Mouse (Mus musculus): ENCODE data around the gene Tap2. TPM values are rescaled to one million over a fixed set of nuclear protein-coding genes. Genes with fewer than 3 reads are reported as not detected.

Gene Tap2
- polyA plus RNA-seq, 1 experiment, result 103 TPM

- H3K4me1 ChIP-seq, result peaks cover 60% of the 10 kb centered on the region
- TF ChIP-seq GATA1 (IDR thresholded peaks at IDR 0.05; ENCODE audit: borderline replicate concordance, low read length), result no peak
- no peak for TF ChIP-seq FLI1 (IDR thresholded peaks at IDR 0.05; ENCODE audit: low read length)
- peaks cover 15% of the 10 kb centered on the region for H3K9me3 ChIP-seq
- no peaks in the 10 kb centered on the region for H3K27me3 ChIP-seq (replicated peaks)
- peaks cover 9% of the 10 kb centered on the region for H3K36me3 ChIP-seq (replicated peaks; ENCODE audit: low read length)
- H3K4me3 ChIP-seq (replicated peaks), result no peak overlapping the region
Observed at GRCm38 (mm10) chr17:34240916-34241315, 37.6 kb downstream of the Tap2 start.

GRCm38 (mm10) chr17:34244656-34245055, 41.3 kb downstream of the Tap2 start:
- Histone ChIP-seq H3K4me1 (peaks cover 43% of the 10 kb centered on the region), H3K36me3 (replicated peaks; ENCODE audit: low read length) (peaks cover 9% of the 10 kb centered on the region), H3K27me3 (replicated peaks) (peaks cover 1% of the 10 kb centered on the region), H3K9me3 (peaks cover 15% of the 10 kb centered on the region), H3K4me3 (replicated peaks) (no peak overlapping the region)
- TF ChIP-seq FLI1 (IDR thresholded peaks at IDR 0.05; ENCODE audit: low read length), result no peak
- no peak for TF ChIP-seq GATA1 (IDR thresholded peaks at IDR 0.05; ENCODE audit: borderline replicate concordance, low read length)

- Histone ChIP-seq H3K36me3 (replicated peaks; ENCODE audit: low read length) (peaks cover 3% of the 10 kb centered on the region), H3K27me3 (replicated peaks) (peaks cover 7% of the 10 kb centered on the region)
- no peak for TF ChIP-seq FLI1 (IDR thresholded peaks at IDR 0.05; ENCODE audit: low read length)
- no peak for TF ChIP-seq GATA1 (IDR thresholded peaks at IDR 0.05; ENCODE audit: borderline replicate concordance, low read length)
Observed at GRCm38 (mm10) chr17:34247047-34247446, 43.7 kb downstream of the Tap2 start.

GRCm38 (mm10) chr17:34248764-34249163, 45.4 kb downstream of the Tap2 start:
- Histone ChIP-seq H3K27me3 (replicated peaks) (peaks cover 9% of the 10 kb centered on the region), H3K9me3 (no peaks in the 10 kb centered on the region), H3K36me3 (replicated peaks; ENCODE audit: low read length) (no peaks in the 10 kb centered on the region), H3K4me3 (replicated peaks) (no peak overlapping the region), H3K4me1 (peaks cover 13% of the 10 kb centered on the region)
- TF ChIP-seq GATA1 (IDR thresholded peaks at IDR 0.05; ENCODE audit: borderline replicate concordance, low read length), result no peak
- TF ChIP-seq FLI1 (IDR thresholded peaks at IDR 0.05; ENCODE audit: low read length), result no peak

More at GRCm38 (mm10) chr17:34247047-34247446, 43.7 kb downstream of the Tap2 start:
- peaks cover 29% of the 10 kb centered on the region for H3K4me1 ChIP-seq
- H3K4me3 ChIP-seq (replicated peaks), result no peak overlapping the region
- H3K9me3 ChIP-seq, result peaks cover 4% of the 10 kb centered on the region

- TF ChIP-seq GATA1 (IDR thresholded peaks at IDR 0.05; ENCODE audit: borderline replicate concordance, low read length) (no peak), FLI1 (IDR thresholded peaks at IDR 0.05; ENCODE audit: low read length) (no peak)
- H3K4me3 ChIP-seq (replicated peaks), result no peak overlapping the region
- H3K27me3 ChIP-seq (replicated peaks), result peaks cover 13% of the 10 kb centered on the region
Observed at GRCm38 (mm10) chr17:34249361-34249760, 46.0 kb downstream of the Tap2 start.

GRCm38 (mm10) chr17:34249878-34250277, 46.6 kb downstream of the Tap2 start:
- TF ChIP-seq GATA1 (IDR thresholded peaks at IDR 0.05; ENCODE audit: borderline replicate concordance, low read length), result no peak
- no peak for TF ChIP-seq FLI1 (IDR thresholded peaks at IDR 0.05; ENCODE audit: low read length)
- Histone ChIP-seq H3K4me3 (replicated peaks) (no peak overlapping the region), H3K9me3 (no peaks in the 10 kb centered on the region), H3K36me3 (replicated peaks; ENCODE audit: low read length) (no peaks in the 10 kb centered on the region), H3K27me3 (replicated peaks) (peaks cover 13% of the 10 kb centered on the region), H3K4me1 (0 out of 2 replicates have a peak, but pooled peaks cover 3% of the 10 kb centered on the region)

More at GRCm38 (mm10) chr17:34249361-34249760, 46.0 kb downstream of the Tap2 start:
- Histone ChIP-seq H3K4me1 (peaks cover 7% of the 10 kb centered on the region), H3K9me3 (no peaks in the 10 kb centered on the region), H3K36me3 (replicated peaks; ENCODE audit: low read length) (no peaks in the 10 kb centered on the region)

GRCm38 (mm10) chr17:34251666-34252065, 48.3 kb downstream of the Tap2 start:
- Histone ChIP-seq H3K4me3 (replicated peaks) (no peak overlapping the region), H3K9me3 (no peaks in the 10 kb centered on the region), H3K36me3 (replicated peaks; ENCODE audit: low read length) (no peaks in the 10 kb centered on the region), H3K4me1 (0 out of 2 replicates have a peak, but pooled peaks cover 3% of the 10 kb centered on the region), H3K27me3 (replicated peaks) (peaks cover 16% of the 10 kb centered on the region)
- TF ChIP-seq GATA1 (IDR thresholded peaks at IDR 0.05; ENCODE audit: borderline replicate concordance, low read length) (no peak), FLI1 (IDR thresholded peaks at IDR 0.05; ENCODE audit: low read length) (no peak)

GRCm38 (mm10) chr17:34256501-34256900, 53.2 kb downstream of the Tap2 start:
- H3K4me1 ChIP-seq, result no peaks in the 10 kb centered on the region
- TF ChIP-seq GATA1 (IDR thresholded peaks at IDR 0.05; ENCODE audit: borderline replicate concordance, low read length), result no peak
- no peak for TF ChIP-seq FLI1 (IDR thresholded peaks at IDR 0.05; ENCODE audit: low read length)

GRCm38 (mm10) chr17:34257594-34258375, 54.5 kb downstream of the Tap2 start, which contains the start of gene H2-Ab1:
Gene H2-Ab1 (plus strand): TSS chr17:34257689.
- no peaks in the 10 kb centered on the region for H3K4me1 ChIP-seq

More at GRCm38 (mm10) chr17:34256501-34256900, 53.2 kb downstream of the Tap2 start:
- Histone ChIP-seq H3K27me3 (replicated peaks) (peaks cover 47% of the 10 kb centered on the region), H3K9me3 (no peaks in the 10 kb centered on the region), H3K36me3 (replicated peaks; ENCODE audit: low read length) (no peaks in the 10 kb centered on the region), H3K4me3 (replicated peaks) (no peak overlapping the region)

GRCm38 (mm10) chr17:34260551-34260950, 57.2 kb downstream of the Tap2 start:
- Histone ChIP-seq H3K9me3 (0 out of 2 replicates have a peak, but pooled peaks cover 5% of the 10 kb centered on the region), H3K4me3 (replicated peaks) (no peak overlapping the region), H3K4me1 (peaks cover 13% of the 10 kb centered on the region), H3K27me3 (replicated peaks) (peaks cover 76% of the 10 kb centered on the region), H3K36me3 (replicated peaks; ENCODE audit: low read length) (no peaks in the 10 kb centered on the region)
- no peak for TF ChIP-seq FLI1 (IDR thresholded peaks at IDR 0.05; ENCODE audit: low read length)
- no peak for TF ChIP-seq GATA1 (IDR thresholded peaks at IDR 0.05; ENCODE audit: borderline replicate concordance, low read length)

More at GRCm38 (mm10) chr17:34257594-34258375, 54.5 kb downstream of the Tap2 start, which contains the start of gene H2-Ab1:
- Histone ChIP-seq H3K36me3 (replicated peaks; ENCODE audit: low read length) (no peaks in the 10 kb centered on the region), H3K9me3 (no peaks in the 10 kb centered on the region), H3K4me3 (replicated peaks) (no peak within 1 kb of the TSS), H3K27me3 (replicated peaks) (peaks cover 55% of the 10 kb centered on the region)
- no peak for TF ChIP-seq FLI1 (IDR thresholded peaks at IDR 0.05; ENCODE audit: low read length)
- no peak for TF ChIP-seq GATA1 (IDR thresholded peaks at IDR 0.05; ENCODE audit: borderline replicate concordance, low read length)

Data from megakaryocyte, embryonic 14.5 days (primary cell).